Mouse (Mus musculus) thymus, adult 2 months (tissue): ENCODE results near the gene Hspa5. TPM values are rescaled to one million over a fixed set of nuclear protein-coding genes. Genes with fewer than 3 reads are reported as not detected.

Source experiments
- DNase-seq: peaks from one replicate; pipeline ENCODE4 v3.0.0; 2021
- H3K27ac ChIP-seq: fragments of 200-500 bp; 2 replicates; pipeline ENCODE4 v1.5.1; 2012; ENCODE audit warnings: low read length, control low read depth; ENCODE audit not compliant: control insufficient read depth, insufficient read depth
- H3K27me3 ChIP-seq: fragments of 200-500 bp; 2 replicates; pipeline ENCODE4 v1.6.1; 2012; ENCODE audit warnings: mild to moderate bottlenecking, low read length, moderate library complexity, mixed read lengths; ENCODE audit not compliant: control insufficient read depth, insufficient read depth
- H3K36me3 ChIP-seq: fragments of 200-500 bp; 2 replicates; pipeline ENCODE4 v1.6.1; 2012; ENCODE audit warnings: mild to moderate bottlenecking, low read length, moderate library complexity; ENCODE audit not compliant: control insufficient read depth, insufficient read depth
- H3K4me1 ChIP-seq: fragments of 200-500 bp; replicated peaks from 2 replicates; pipeline ENCODE4 v1.6.1; 2012; ENCODE audit warnings: low read length; ENCODE audit not compliant: control insufficient read depth, insufficient read depth
- H3K4me3 ChIP-seq: fragments of 200-500 bp; 2 replicates; pipeline ENCODE4 v1.5.1; 2012; ENCODE audit warnings: mild to moderate bottlenecking, low read length, control low read depth, moderate library complexity; ENCODE audit not compliant: control insufficient read depth, insufficient read depth
- CTCF ChIP-seq: fragments of 200-500 bp; IDR thresholded peaks from 2 replicates; pipeline ENCODE4 v1.5.1; 2012; ENCODE audit warnings: mild to moderate bottlenecking, control low read depth, low read length, moderate library complexity, borderline replicate concordance; ENCODE audit not compliant: control insufficient read depth, poor library complexity, insufficient read depth; ENCODE audit errors: extremely low read depth
- POLR2A ChIP-seq: fragments of 200-500 bp; IDR thresholded peaks from 2 replicates; pipeline ENCODE4 v1.6.1; 2012; ENCODE audit warnings: mild to moderate bottlenecking, low read length, control low read depth, moderate library complexity; ENCODE audit not compliant: control insufficient read depth, poor library complexity, insufficient read depth; ENCODE audit errors: extremely low read depth
- WGBS: fragments of 180-500 bp; shearing (Covaris S2); methylation state at CpG from one replicate; pipeline ENCODE4 v1.1.7; 2018; 5-methylcytosine and 5-hydroxymethylcytosine counted together
- polyA plus RNA-seq: library from polyadenylated mRNA; depleted of rRNA; stranded (reverse); fragments of >200 nt; gene quantifications from 2 replicates; pipeline ENCODE4 v1.2.3, GENCODE M21; 2012; rRNA removed

Hspa5 gene
- 376 and 377 TPM in 2 replicates for polyA plus RNA-seq

GRCm38 (mm10) chr2:34771368-34772226, at the start of gene Hspa5:
Gene Hspa5, plus strand, starts transcription at chr2:34771970.
- H3K27me3 ChIP-seq: no peaks in the 10 kb centered on the region
- peak within 1 kb of the TSS; percentile 15 for H3K27ac ChIP-seq
- under 1% methylated on average over 60 of the region's 60 CpGs for whole genome bisulfite sequencing
- TF ChIP-seq CTCF: 0 out of 2 replicates have a peak, but pooled peaks have one; percentile 53
- peak; percentile 93 for TF ChIP-seq POLR2A
- peak; percentile 98 for DNase-seq
- H3K36me3 ChIP-seq: peaks cover 30% of the 10 kb centered on the region
- no peaks in the 10 kb centered on the region; the same call in 1 of the 2 replicates for H3K4me1 ChIP-seq
- peak within 1 kb of the TSS; percentile 79 for H3K4me3 ChIP-seq

DNA sequence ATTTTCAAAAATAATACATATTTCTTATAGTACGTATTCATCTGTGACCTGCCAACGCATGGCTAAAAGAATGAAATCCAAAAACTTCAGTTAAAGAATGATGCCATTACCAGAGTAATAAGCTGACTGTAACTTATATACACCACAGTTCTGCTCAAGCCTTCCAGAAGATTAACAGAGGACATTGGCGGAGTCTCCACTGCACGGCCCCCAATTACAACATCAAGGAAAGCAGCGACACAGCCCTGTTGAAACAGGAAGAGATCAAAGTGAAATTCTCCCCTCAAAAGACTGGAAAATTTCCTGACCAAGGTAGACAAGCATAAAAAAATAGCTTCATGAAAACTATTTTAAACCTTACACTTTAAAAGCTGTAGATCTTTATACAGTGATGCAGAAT, 46.5 kb upstream of the Hspa5 start:
- no peak for TF ChIP-seq POLR2A
- no peak for TF ChIP-seq CTCF
- Histone ChIP-seq H3K36me3 (peaks cover 75% of the 10 kb centered on the region), H3K27ac (no peak overlapping the region), H3K4me1 (no peaks in the 10 kb centered on the region), H3K4me3 (no peak overlapping the region), H3K27me3 (no peaks in the 10 kb centered on the region)
- no peak for DNase-seq
- 96% methylated on average over 5 of the region's 5 CpGs for WGBS

DNA sequence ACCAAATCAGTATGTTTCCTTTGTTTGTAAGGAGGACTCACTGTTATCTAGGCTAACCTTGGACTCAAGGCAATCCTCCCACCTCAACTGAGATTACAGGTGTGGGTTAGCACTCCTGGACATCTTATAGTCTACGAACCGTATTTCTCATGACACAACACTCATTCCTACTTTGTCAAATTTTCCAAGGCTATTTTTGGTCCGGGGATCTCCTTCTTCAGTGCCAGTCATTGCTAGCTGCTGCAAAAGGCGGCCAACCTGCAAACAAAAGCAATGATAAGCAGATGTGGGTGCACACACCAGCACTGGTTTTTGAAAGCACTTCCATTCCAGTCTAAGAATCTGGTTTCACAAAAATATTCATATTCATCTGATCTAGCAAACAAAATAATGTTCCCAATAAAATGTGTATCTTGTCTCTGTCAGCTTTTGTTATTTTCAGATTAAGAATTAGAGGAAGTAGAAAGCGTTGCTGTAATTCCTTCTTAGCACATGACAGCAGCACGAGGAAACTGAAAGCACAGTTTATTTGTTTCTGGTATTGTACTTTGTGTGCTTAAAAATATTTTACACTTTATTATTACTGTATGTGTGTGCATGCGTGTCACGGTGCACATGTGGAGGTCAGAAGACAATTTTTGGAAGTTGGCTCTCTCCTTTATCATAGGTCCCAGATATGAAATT, 44.6 kb upstream of the Hspa5 start:
- WGBS: 91% methylated on average over 8 of the region's 8 CpGs
- peaks cover 60% of the 10 kb centered on the region for H3K36me3 ChIP-seq
- no peaks in the 10 kb centered on the region for H3K4me1 ChIP-seq
- no peak overlapping the region for H3K27ac ChIP-seq
- TF ChIP-seq POLR2A (no peak), CTCF (no peak)
- DNase-seq: no peak
- no peaks in the 10 kb centered on the region for H3K27me3 ChIP-seq
- H3K4me3 ChIP-seq: no peak overlapping the region

DNA sequence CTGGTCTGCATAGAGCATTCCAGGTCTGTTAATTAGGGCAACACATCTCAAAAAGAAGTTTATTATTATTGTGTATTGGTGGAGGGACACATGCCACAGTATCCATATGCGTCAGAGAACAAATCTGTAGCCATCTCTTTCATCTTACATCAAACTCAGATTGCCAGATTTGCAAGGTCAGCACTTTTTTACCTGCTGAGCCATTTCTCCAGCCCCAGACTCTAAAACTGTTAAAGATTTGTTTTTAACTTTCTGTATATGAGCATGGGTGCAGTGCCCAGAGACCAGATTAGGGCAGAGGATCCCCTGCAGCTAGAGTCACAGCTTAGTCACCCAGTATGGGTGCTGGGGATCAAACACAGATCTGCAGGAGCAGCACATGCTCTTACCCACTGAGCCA, 35.1 kb upstream of the Hspa5 start:
- no peaks in the 10 kb centered on the region for H3K27me3 ChIP-seq
- no peaks in the 10 kb centered on the region for H3K4me1 ChIP-seq
- DNase-seq: no peak
- no peak overlapping the region for H3K27ac ChIP-seq
- 93% methylated on average over 1 of the region's 1 CpGs for WGBS
- no peaks in the 10 kb centered on the region for H3K36me3 ChIP-seq
- TF ChIP-seq POLR2A (no peak), CTCF (no peak)
- no peak overlapping the region for H3K4me3 ChIP-seq

DNA sequence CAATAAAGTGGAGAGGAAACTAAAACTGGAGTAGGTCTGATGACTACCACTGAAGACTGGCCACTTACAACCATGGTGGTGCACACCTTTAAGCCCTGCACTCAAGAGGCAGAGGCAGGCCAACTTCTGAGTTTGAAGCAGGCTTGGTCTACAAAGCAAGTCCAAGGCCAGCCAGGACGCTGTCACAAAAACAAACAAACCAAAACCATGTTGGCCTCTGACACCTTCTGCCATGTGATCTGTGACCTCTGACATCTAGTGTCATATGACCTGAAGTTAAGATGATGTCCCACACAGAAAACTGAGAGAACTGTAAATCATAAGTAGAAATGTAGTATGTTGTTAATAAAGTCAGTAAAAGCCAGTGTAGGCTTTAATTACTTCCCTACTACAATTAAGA, 33.9 kb upstream of the Hspa5 start:
- Histone ChIP-seq H3K27ac (no peak overlapping the region), H3K4me3 (no peak overlapping the region), H3K36me3 (no peaks in the 10 kb centered on the region), H3K27me3 (no peaks in the 10 kb centered on the region), H3K4me1 (no peaks in the 10 kb centered on the region)
- WGBS: 97% methylated on average over 1 of the region's 1 CpGs
- no peak for TF ChIP-seq CTCF
- TF ChIP-seq POLR2A: no peak
- no peak for DNase-seq

- Histone ChIP-seq H3K4me1 (peaks cover 3% of the 10 kb centered on the region), H3K36me3 (no peaks in the 10 kb centered on the region), H3K27ac (no peak overlapping the region), H3K4me3 (no peak overlapping the region), H3K27me3 (no peaks in the 10 kb centered on the region)
- TF ChIP-seq POLR2A (no peak), CTCF (no peak)
- DNase-seq: no peak
- 73% methylated on average over 1 of the region's 1 CpGs for WGBS
Observed at GRCm38 (mm10) chr2:34739684-34740391, 31.9 kb upstream of the Hspa5 start.
